Mouse (Mus musculus) macrophage (primary cell): Measurements from ENCODE around the gene Rabep1. TPM values are rescaled to one million over a fixed set of nuclear protein-coding genes. Genes with fewer than 3 reads are reported as not detected.

Experiments
- polyA plus RNA-seq: library from polyadenylated mRNA; stranded (reverse); fragments of 250-400 nt; gene quantifications from 3 replicates; pipeline ENCODE4 v1.2.4, GENCODE M21; 2018; ENCODE audit warnings: inconsistent platforms

Gene Rabep1
- polyA plus RNA-seq, 1 experiment from 2014 or later = 32.0 TPM

Other genes starting within 250 kb of the Rabep1 start
- not detected in 3 replicates for gene 4930544D05Rik, start 228.9 kb upstream of the Rabep1 start, polyA plus RNA-seq
- not detected in 3 replicates for gene Chrne, start 225.6 kb upstream of the Rabep1 start, polyA plus RNA-seq
- gene Gp1ba, start 205.7 kb upstream of the Rabep1 start, polyA plus RNA-seq = 0.09 to 2.0 TPM (median 0.28 TPM) in 3 replicates
- gene Rnf167, start 197.5 kb upstream of the Rabep1 start, polyA plus RNA-seq = 11.6 to 41.2 TPM (median 23.9 TPM) in 3 replicates
- 53.0 to 112 TPM (median 103 TPM) in 3 replicates for gene Slc25a11, start 197.3 kb upstream of the Rabep1 start, polyA plus RNA-seq
- gene Pfn1, start 190.1 kb upstream of the Rabep1 start, polyA plus RNA-seq = 1,563 to 2,873 TPM (median 2,872 TPM) in 3 replicates
- 3.0 to 5.4 TPM (median 4.8 TPM) in 3 replicates for gene Eno3, start 187.6 kb upstream of the Rabep1 start, polyA plus RNA-seq
- gene Spag7, start 175.4 kb upstream of the Rabep1 start, polyA plus RNA-seq = 72.0 to 176 TPM (median 83.0 TPM) in 3 replicates
- gene Camta2, start 156.7 kb upstream of the Rabep1 start, polyA plus RNA-seq = 35.3 to 53.1 TPM (median 41.4 TPM) in 3 replicates
- gene Inca1, start 144.6 kb upstream of the Rabep1 start, polyA plus RNA-seq = 0.32 to 0.85 TPM (median 0.36 TPM) in 3 replicates
- gene Kif1c, start 144.2 kb upstream of the Rabep1 start, polyA plus RNA-seq = 60.6 to 75.9 TPM (median 62.3 TPM) in 3 replicates
- gene Zfp3, start 80.6 kb upstream of the Rabep1 start, polyA plus RNA-seq = 3.6 to 4.3 TPM (median 3.6 TPM) in 3 replicates
- gene Scimp, start 32.2 kb upstream of the Rabep1 start, polyA plus RNA-seq = 1.2 to 5.3 TPM (median 2.4 TPM) in 3 replicates
- gene Nup88, start 125.2 kb downstream of the Rabep1 start, polyA plus RNA-seq = 50.2 to 90.1 TPM (median 51.7 TPM) in 3 replicates
- gene Rpain, start 125.4 kb downstream of the Rabep1 start, polyA plus RNA-seq = 23.6 to 62.8 TPM (median 32.4 TPM) in 3 replicates
- 71.5 to 186 TPM (median 95.5 TPM) in 3 replicates for gene C1qbp, start 138.2 kb downstream of the Rabep1 start, polyA plus RNA-seq
- 9.2 to 12.2 TPM (median 9.6 TPM) in 3 replicates for gene Dhx33, start 159.7 kb downstream of the Rabep1 start, polyA plus RNA-seq
- 24.4 to 31.1 TPM (median 27.7 TPM) in 3 replicates for gene Mis12, start 174.8 kb downstream of the Rabep1 start, polyA plus RNA-seq
- 66.1 to 80.1 TPM (median 76.8 TPM) in 3 replicates for gene Derl2, start 175.1 kb downstream of the Rabep1 start, polyA plus RNA-seq
- gene 6330403K07Rik, start 188.7 kb downstream of the Rabep1 start, polyA plus RNA-seq = not detected in 3 replicates